Mouse (Mus musculus) granulocyte monocyte progenitor cell, adult 5-6 weeks (primary cell): Measurements from ENCODE around the gene Apoc1. TPM values are rescaled to one million over a fixed set of nuclear protein-coding genes. Genes with fewer than 3 reads are reported as not detected.

Source experiments
- ATAC-seq: replicated peaks from 2 replicates; pipeline ENCODE4 v1.8.0; 2016; ENCODE audit warnings: mild to moderate bottlenecking, moderate TSS enrichment, inconsistent platforms; ENCODE audit not compliant: poor library complexity, severe bottlenecking
- total RNA-seq, 2 experiments: library from RNA; stranded (forward) in 1 of 2; stranded (reverse) in 1 of 2; fragments of 200-712, 200-1000 nt in 1 of 2; fragments of >200 nt in 1 of 2; fragmentation: Nextera tagmentation in 1 of 2; gene quantifications; 2 replicates each; pipeline ENCODE4 v1.2.3; 2014 to 2017

Apoc1 gene
- total RNA-seq, 2 experiments from 2014 or later, result 0.57 to 10.3 TPM

- ATAC-seq, result no peak
Observed at GRCm38 (mm10) chr7:19651063-19651786, 41.2 kb downstream of the Apoc1 start.

DNA sequence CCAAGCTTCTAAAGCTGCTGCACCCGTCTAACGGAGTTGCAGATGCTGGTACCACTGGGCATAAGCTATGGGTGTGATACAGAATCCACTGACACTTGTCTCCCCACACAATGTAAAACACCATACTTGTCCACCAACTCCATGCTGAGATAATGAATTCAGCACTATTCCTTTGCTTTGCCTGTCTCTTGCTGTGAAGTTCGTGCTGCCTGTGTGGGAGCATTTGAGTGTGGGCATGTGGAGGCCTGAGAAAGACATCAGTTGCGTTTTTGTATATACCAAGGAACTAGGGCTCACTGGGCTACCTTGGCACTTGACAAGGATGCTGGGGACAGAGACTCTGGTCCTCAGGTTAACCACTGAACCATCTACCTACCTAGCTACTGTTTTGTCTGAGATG is 51.2 kb downstream of the Apoc1 start:
- no peak for ATAC-seq

Other genes starting within 250 kb of the Apoc1 start
- gene Mark4, start 233.8 kb downstream of the Apoc1 start, total RNA-seq (2014; fragmentation: Nextera tagmentation), result 9.1 and 10.8 TPM in 2 replicates
- 2.5 and 3.8 TPM in 2 replicates for gene Mark4, start 233.8 kb downstream of the Apoc1 start, total RNA-seq (2017)
- gene Exoc3l2, start 229.3 kb downstream of the Apoc1 start, total RNA-seq (2014; fragmentation: Nextera tagmentation), result 1.0 and 2.5 TPM in 2 replicates
- 0.95 TPM in 1 of 2 replicates, not detected in the other for gene Exoc3l2, start 229.3 kb downstream of the Apoc1 start, total RNA-seq (2017)
- 3.1 and 4.5 TPM in 2 replicates for gene Bloc1s3, start 184.3 kb downstream of the Apoc1 start, total RNA-seq (2014; fragmentation: Nextera tagmentation)
- gene Bloc1s3, start 184.3 kb downstream of the Apoc1 start, total RNA-seq (2017), result 0.60 and 1.0 TPM in 2 replicates
- gene Trappc6a, start 184.3 kb downstream of the Apoc1 start, total RNA-seq (2014; fragmentation: Nextera tagmentation), result 75.3 and 83.4 TPM in 2 replicates
- 28.2 and 30.6 TPM in 2 replicates for gene Trappc6a, start 184.3 kb downstream of the Apoc1 start, total RNA-seq (2017)
- gene Nkpd1, start 174.8 kb downstream of the Apoc1 start, total RNA-seq (2014; fragmentation: Nextera tagmentation), result not detected in 2 replicates
- gene Nkpd1, start 174.8 kb downstream of the Apoc1 start, total RNA-seq (2017), result not detected in 2 replicates
- 29.7 and 32.3 TPM in 2 replicates for gene Ppp1r37, start 129.6 kb downstream of the Apoc1 start, total RNA-seq (2014; fragmentation: Nextera tagmentation)
- 11.9 and 17.8 TPM in 2 replicates for gene Ppp1r37, start 129.6 kb downstream of the Apoc1 start, total RNA-seq (2017)
- 3.9 and 7.0 TPM in 2 replicates for gene Zfp296, start 115.4 kb downstream of the Apoc1 start, total RNA-seq (2014; fragmentation: Nextera tagmentation)
- gene Zfp296, start 115.4 kb downstream of the Apoc1 start, total RNA-seq (2017), result 3.8 and 3.9 TPM in 2 replicates
- 66.1 and 70.9 TPM in 2 replicates for gene Gemin7, start 115.1 kb downstream of the Apoc1 start, total RNA-seq (2014; fragmentation: Nextera tagmentation)
- gene Gemin7, start 115.1 kb downstream of the Apoc1 start, total RNA-seq (2017), result 37.8 and 44.3 TPM in 2 replicates
- 24.2 and 40.8 TPM in 2 replicates for gene Clasrp, start 88.2 kb downstream of the Apoc1 start, total RNA-seq (2014; fragmentation: Nextera tagmentation)
- 19.6 TPM in 2 replicates for gene Clasrp, start 88.2 kb downstream of the Apoc1 start, total RNA-seq (2017)
- gene Relb, start 63.2 kb downstream of the Apoc1 start, total RNA-seq (2014; fragmentation: Nextera tagmentation), result 1.2 TPM in 1 of 2 replicates, not detected in the other
- 1.4 and 1.9 TPM in 2 replicates for gene Relb, start 63.2 kb downstream of the Apoc1 start, total RNA-seq (2017)
- gene Clptm1, start 27.6 kb downstream of the Apoc1 start, total RNA-seq (2014; fragmentation: Nextera tagmentation), result 29.9 and 41.7 TPM in 2 replicates
- gene Clptm1, start 27.6 kb downstream of the Apoc1 start, total RNA-seq (2017), result 32.0 and 36.5 TPM in 2 replicates
- 3.3 and 5.9 TPM in 2 replicates for gene Apoc2, start 14.7 kb downstream of the Apoc1 start, total RNA-seq (2014; fragmentation: Nextera tagmentation)
- gene Apoc2, start 14.7 kb downstream of the Apoc1 start, total RNA-seq (2017), result 1.3 TPM in 1 of 2 replicates, not detected in the other
- gene Gm44805, start 11.2 kb downstream of the Apoc1 start, total RNA-seq (2014; fragmentation: Nextera tagmentation), result not detected in 2 replicates
- not detected in 2 replicates for gene Gm44805, start 11.2 kb downstream of the Apoc1 start, total RNA-seq (2017)
- gene Apoc4, start 11.2 kb downstream of the Apoc1 start, total RNA-seq (2014; fragmentation: Nextera tagmentation), result not detected in 2 replicates
- gene Apoc4, start 11.2 kb downstream of the Apoc1 start, total RNA-seq (2017), result not detected in 2 replicates
- gene Apoe, start 6.5 kb upstream of the Apoc1 start, total RNA-seq (2014; fragmentation: Nextera tagmentation), result 21.9 and 23.5 TPM in 2 replicates
- gene Apoe, start 6.5 kb upstream of the Apoc1 start, total RNA-seq (2017), result 59.3 and 90.6 TPM in 2 replicates
- gene Tomm40, start 22.8 kb upstream of the Apoc1 start, total RNA-seq (2014; fragmentation: Nextera tagmentation), result 70.2 and 76.7 TPM in 2 replicates
- 36.2 and 47.0 TPM in 2 replicates for gene Tomm40, start 22.8 kb upstream of the Apoc1 start, total RNA-seq (2017)
- 1.7 and 2.0 TPM in 2 replicates for gene Nectin2, start 57.8 kb upstream of the Apoc1 start, total RNA-seq (2014; fragmentation: Nextera tagmentation)
- gene Nectin2, start 57.8 kb upstream of the Apoc1 start, total RNA-seq (2017), result 1.6 and 1.8 TPM in 2 replicates
- not detected in 2 replicates for gene Bcam, start 78.4 kb upstream of the Apoc1 start, total RNA-seq (2014; fragmentation: Nextera tagmentation)
- gene Bcam, start 78.4 kb upstream of the Apoc1 start, total RNA-seq (2017), result not detected in 2 replicates
- gene Cblc, start 104.1 kb upstream of the Apoc1 start, total RNA-seq (2014; fragmentation: Nextera tagmentation), result not detected in 2 replicates
- not detected in 2 replicates for gene Cblc, start 104.1 kb upstream of the Apoc1 start, total RNA-seq (2017)
- gene Bcl3, start 130.1 kb upstream of the Apoc1 start, total RNA-seq (2014; fragmentation: Nextera tagmentation), result 7.5 and 8.5 TPM in 2 replicates
- 0.57 and 1.0 TPM in 2 replicates for gene Bcl3, start 130.1 kb upstream of the Apoc1 start, total RNA-seq (2017)
- not detected in 2 replicates for gene Gm19345, start 159.3 kb upstream of the Apoc1 start, total RNA-seq (2014; fragmentation: Nextera tagmentation)
- not detected in 2 replicates for gene Gm19345, start 159.3 kb upstream of the Apoc1 start, total RNA-seq (2017)
- gene Ceacam16, start 168.6 kb upstream of the Apoc1 start, total RNA-seq (2014; fragmentation: Nextera tagmentation), result not detected in 2 replicates
- gene Ceacam16, start 168.6 kb upstream of the Apoc1 start, total RNA-seq (2017), result 0.56 TPM in 1 of 2 replicates, not detected in the other
- gene Ceacam19, start 195.3 kb upstream of the Apoc1 start, total RNA-seq (2014; fragmentation: Nextera tagmentation), result not detected in 2 replicates
- not detected in 2 replicates for gene Ceacam19, start 195.3 kb upstream of the Apoc1 start, total RNA-seq (2017)
- gene Pvr, start 228.5 kb upstream of the Apoc1 start, total RNA-seq (2014; fragmentation: Nextera tagmentation), result 10.7 and 32.3 TPM in 2 replicates
- 10.9 and 11.3 TPM in 2 replicates for gene Pvr, start 228.5 kb upstream of the Apoc1 start, total RNA-seq (2017)